In genomic region chr11:109331424-109331824, GRCm38 (mm10) we compare ENCODE assay signal across 8 mouse cellular contexts. TPM values are rescaled to one million over a fixed set of nuclear protein-coding genes. Genes with fewer than 3 reads are reported as not detected.
DNase-seq lines count a peak whose midpoint lies in the region; ATAC-seq lines count a peak whose summit lies in the region.

No protein-coding gene starts in this region.

- peaks cover 6% of the 10 kb centered on the region; the same call in 1 of the 2 replicates for H3K27me3 ChIP-seq in heart, embryonic 11.5 days (ENCODE audit: control insufficient read depth, insufficient read depth, low read length)
- no peaks in the 10 kb centered on the region for H3K27me3 ChIP-seq in kidney, embryonic 16.5 days (ENCODE audit: insufficient read depth, low read length)
- no peaks in the 10 kb centered on the region for H3K27me3 ChIP-seq in liver, embryonic 11.5 days (replicated peaks; ENCODE audit: control insufficient read depth, insufficient read depth, low read length)
- H3K27me3 ChIP-seq in stomach, embryonic 14.5 days (ENCODE audit: control insufficient read depth, insufficient read depth, low read length) = no peaks in the 10 kb centered on the region

- H3K36me3 ChIP-seq in heart, embryonic 11.5 days (ENCODE audit: control insufficient read depth, insufficient read depth, low read length) = no peaks in the 10 kb centered on the region
- no peaks in the 10 kb centered on the region for H3K36me3 ChIP-seq in kidney, embryonic 16.5 days (ENCODE audit: insufficient read depth, low read length)
- H3K36me3 ChIP-seq in liver, embryonic 11.5 days (ENCODE audit: control insufficient read depth, insufficient read depth, low read length) = no peaks in the 10 kb centered on the region
- no peaks in the 10 kb centered on the region for H3K36me3 ChIP-seq in stomach, embryonic 14.5 days (ENCODE audit: control insufficient read depth, insufficient read depth, low read length)

- no peak overlapping the region for H3K27ac ChIP-seq in heart, embryonic 11.5 days (ENCODE audit: low read depth, low read length)
- no peak overlapping the region for H3K27ac ChIP-seq in kidney, embryonic 16.5 days (ENCODE audit: low read length)
- no peak overlapping the region for H3K27ac ChIP-seq in liver, embryonic 11.5 days (ENCODE audit: low read depth, low read length)
- H3K27ac ChIP-seq in stomach, embryonic 14.5 days (ENCODE audit: low read length) = no peak overlapping the region

- peak overlapping the region; percentile 40; the same call in 1 of the 2 replicates for H3K9ac ChIP-seq in heart, embryonic 11.5 days (ENCODE audit: low read depth, low read length)
- H3K9ac ChIP-seq in kidney, embryonic 16.5 days (replicated peaks; ENCODE audit: low read length) = peak overlapping the region; percentile 64
- peak overlapping the region; percentile 57 for H3K9ac ChIP-seq in liver, embryonic 11.5 days (ENCODE audit: low read depth, low read length)
- no peak overlapping the region for H3K9ac ChIP-seq in stomach, embryonic 14.5 days (replicated peaks; ENCODE audit: low read depth, low read length)

- peak; percentile 95 to 97 for DNase-seq in B cell, adult 2 months
- DNase-seq in brain, adult 2 months (ENCODE audit: low read depth, low spot score) = peak; percentile 97
- peak; percentile 86 for DNase-seq in liver, embryonic 11.5 days (ENCODE audit: low spot score)
- DNase-seq in naive thymus-derived CD4-positive, alpha-beta T cell, adult 2 months (ENCODE audit: low read depth) = peak; percentile 97

- H3K4me1 ChIP-seq in heart, embryonic 11.5 days (ENCODE audit: control insufficient read depth, insufficient read depth, low read length) = peaks cover 3% of the 10 kb centered on the region; the same call in 1 of the 2 replicates
- peaks cover 4% of the 10 kb centered on the region; the same call in 1 of the 2 replicates for H3K4me1 ChIP-seq in kidney, embryonic 16.5 days (ENCODE audit: insufficient read depth, low read length)
- no peaks in the 10 kb centered on the region; the same call in 1 of the 2 replicates for H3K4me1 ChIP-seq in liver, embryonic 11.5 days (replicated peaks; ENCODE audit: control insufficient read depth, insufficient read depth, low read length)
- no peaks in the 10 kb centered on the region for H3K4me1 ChIP-seq in stomach, embryonic 14.5 days (ENCODE audit: control insufficient read depth, insufficient read depth, low read length)

- peak overlapping the region; percentile 63 for H3K4me2 ChIP-seq in heart, embryonic 11.5 days
- H3K4me2 ChIP-seq in kidney, embryonic 16.5 days (replicated peaks; ENCODE audit: low read depth, low read length) = peak overlapping the region; percentile 62
- peak overlapping the region; percentile 76 for H3K4me2 ChIP-seq in liver, embryonic 11.5 days
- H3K4me2 ChIP-seq in stomach, embryonic 14.5 days (replicated peaks; ENCODE audit: low read depth, low read length) = peak overlapping the region; percentile 40

- peak; percentile 94 for ATAC-seq in erythroblast, adult 5-6 weeks (replicated peaks; ENCODE audit: low FRiP score, poor library complexity, severe bottlenecking)
- ATAC-seq in heart, embryonic 11.5 days (replicated peaks; ENCODE audit: insufficient number of reproducible peaks, low FRiP score, low TSS enrichment) = peak; percentile 81
- peak; percentile 95 for ATAC-seq in kidney, embryonic 16.5 days (ENCODE audit: low FRiP score, low TSS enrichment)
- ATAC-seq in liver, embryonic 11.5 days (replicated peaks; ENCODE audit: low FRiP score) = peak; percentile 91
- peak; percentile 89 for ATAC-seq in stomach, embryonic 14.5 days (ENCODE audit: insufficient number of reproducible peaks, insufficient read depth, low FRiP score, low read depth)

- 5% methylated on average over 6 of the region's 6 CpGs for WGBS in heart, embryonic 11.5 days (ENCODE audit: insufficient replicate concordance)
- 5% methylated on average over 6 of the region's 6 CpGs for WGBS in kidney, embryonic 16.5 days
- WGBS in liver, embryonic 11.5 days = 5% methylated on average over 6 of the region's 6 CpGs
- 4% methylated on average over 6 of the region's 6 CpGs for WGBS in stomach, embryonic 14.5 days

- H3K9me3 ChIP-seq in heart, embryonic 11.5 days (replicated peaks; ENCODE audit: control insufficient read depth, low read length) = no peaks in the 10 kb centered on the region
- no peaks in the 10 kb centered on the region for H3K9me3 ChIP-seq in kidney, embryonic 16.5 days (ENCODE audit: low read length)
- H3K9me3 ChIP-seq in liver, embryonic 11.5 days (ENCODE audit: control insufficient read depth, low read length) = no peaks in the 10 kb centered on the region
- no peaks in the 10 kb centered on the region for H3K9me3 ChIP-seq in stomach, embryonic 14.5 days (ENCODE audit: control insufficient read depth, low read depth, low read length)

- peak overlapping the region; percentile 33 for H3K4me3 ChIP-seq in heart, embryonic 11.5 days (ENCODE audit: low read depth, low read length)
- H3K4me3 ChIP-seq in kidney, embryonic 16.5 days (ENCODE audit: low read length) = peak overlapping the region; percentile 44
- peak overlapping the region; percentile 44 for H3K4me3 ChIP-seq in liver, embryonic 11.5 days (ENCODE audit: low read depth, low read length)
- H3K4me3 ChIP-seq in stomach, embryonic 14.5 days (ENCODE audit: low read depth, low read length) = peak overlapping the region; percentile 20; the same call in 1 of the 2 replicates

RNA-seq across cellular contexts. Expression of gene Gna13, which starts 31.2 kb away (rescaled TPM):
- 23.4 and 30.0 TPM in 2 replicates for total RNA-seq in erythroblast, adult 5-6 weeks (2015; ENCODE audit: low replicate concordance)
- total RNA-seq in erythroblast, adult 5-6 weeks (2017; ENCODE audit: low replicate concordance) = 23.4 TPM in 2 replicates
- polyA plus RNA-seq in heart, embryonic 11.5 days (2014; fragmentation: Nextera tagmentation; extraction: Ambion mirVana) = 24.9 and 28.9 TPM in 2 replicates
- polyA plus RNA-seq in kidney, embryonic 16.5 days (2015; fragmentation: Nextera tagmentation; extraction: Ambion mirVana) = 22.0 and 24.1 TPM in 2 replicates
- 24.9 and 25.3 TPM in 2 replicates for polyA plus RNA-seq in liver, embryonic 11.5 days (2014; fragmentation: Nextera tagmentation; extraction: Ambion mirVana)
- 34.0 and 35.7 TPM in 2 replicates for polyA plus RNA-seq in stomach, embryonic 14.5 days (2014; fragmentation: Nextera tagmentation; extraction: Ambion mirVana)

RNA-seq across cellular contexts. Expression of gene Rgs9, which starts 33.5 kb away (rescaled TPM):
- 2.1 TPM in 1 of 2 replicates, not detected in the other for total RNA-seq in erythroblast, adult 5-6 weeks (2015; ENCODE audit: low replicate concordance)
- total RNA-seq in erythroblast, adult 5-6 weeks (2017; ENCODE audit: low replicate concordance) = not detected in 2 replicates
- polyA plus RNA-seq in heart, embryonic 11.5 days (2014; fragmentation: Nextera tagmentation; extraction: Ambion mirVana) = 0.40 and 0.72 TPM in 2 replicates
- 1.2 and 1.9 TPM in 2 replicates for polyA plus RNA-seq in kidney, embryonic 16.5 days (2015; fragmentation: Nextera tagmentation; extraction: Ambion mirVana)
- polyA plus RNA-seq in liver, embryonic 11.5 days (2014; fragmentation: Nextera tagmentation; extraction: Ambion mirVana) = 0.18 and 0.25 TPM in 2 replicates
- 1.4 and 2.2 TPM in 2 replicates for polyA plus RNA-seq in stomach, embryonic 14.5 days (2014; fragmentation: Nextera tagmentation; extraction: Ambion mirVana)
